Mouse (Mus musculus): ENCODE data around the gene Ankrd13c. TPM values are rescaled to one million over a fixed set of nuclear protein-coding genes. Genes with fewer than 3 reads are reported as not detected.

Ankrd13c gene
- total and polyA plus RNA-seq, 2 experiments from 2014 or later, result 24.9 to 31.3 TPM

- DNase-seq (ENCODE audit: low spot score), result no peak
- Histone ChIP-seq H3K27me3 (ENCODE audit: insufficient read depth, low read length) (no peaks in the 10 kb centered on the region), H3K27ac (no peak overlapping the region), H3K9ac (replicated peaks; ENCODE audit: low read length) (no peak overlapping the region), H3K4me1 (ENCODE audit: insufficient read depth, low read length) (no peaks in the 10 kb centered on the region), H3K9me3 (ENCODE audit: low read length) (no peaks in the 10 kb centered on the region), H3K36me3 (ENCODE audit: insufficient read depth, low read length) (no peaks in the 10 kb centered on the region), H3K4me2 (ENCODE audit: low read depth, low read length) (no peak overlapping the region), H3K4me3 (ENCODE audit: low read length) (no peak overlapping the region)
- no peak for TF ChIP-seq CTCF (IDR thresholded peaks at IDR 0.05; ENCODE audit: low read depth)
- no peak for ATAC-seq
- WGBS, result 70% methylated on average over 4 of the region's 4 CpGs
These were observed 30.7 kb upstream of the Ankrd13c start for GRCm38 (mm10) chr3:157916336-157916735.

GRCm38 (mm10) chr3:157921376-157921775, 25.7 kb upstream of the Ankrd13c start:
- Histone ChIP-seq H3K27me3 (ENCODE audit: insufficient read depth, low read length) (no peaks in the 10 kb centered on the region), H3K36me3 (ENCODE audit: insufficient read depth, low read length) (no peaks in the 10 kb centered on the region), H3K27ac (no peak overlapping the region), H3K4me3 (ENCODE audit: low read length) (no peak overlapping the region), H3K9ac (replicated peaks; ENCODE audit: low read length) (no peak overlapping the region), H3K4me1 (ENCODE audit: insufficient read depth, low read length) (no peaks in the 10 kb centered on the region), H3K9me3 (ENCODE audit: low read length) (no peaks in the 10 kb centered on the region), H3K4me2 (ENCODE audit: low read depth, low read length) (no peak overlapping the region)
- no peak for TF ChIP-seq CTCF (IDR thresholded peaks at IDR 0.05; ENCODE audit: low read depth)
- no peak for DNase-seq (ENCODE audit: low spot score)
- 92% methylated on average over 2 of the region's 2 CpGs for WGBS
- ATAC-seq, result no peak

- Histone ChIP-seq H3K9me3 (ENCODE audit: low read length) (no peaks in the 10 kb centered on the region), H3K36me3 (ENCODE audit: insufficient read depth, low read length) (no peaks in the 10 kb centered on the region), H3K27ac (no peak overlapping the region), H3K27me3 (ENCODE audit: insufficient read depth, low read length) (no peaks in the 10 kb centered on the region), H3K4me1 (ENCODE audit: insufficient read depth, low read length) (no peaks in the 10 kb centered on the region), H3K9ac (replicated peaks; ENCODE audit: low read length) (no peak overlapping the region), H3K4me2 (ENCODE audit: low read depth, low read length) (no peak overlapping the region), H3K4me3 (ENCODE audit: low read length) (no peak overlapping the region)
- ATAC-seq (no peak), DNase-seq (ENCODE audit: low spot score) (no peak)
- no peak for TF ChIP-seq CTCF (IDR thresholded peaks at IDR 0.05; ENCODE audit: low read depth)
- WGBS, result 88% methylated on average over 3 of the region's 3 CpGs
These were observed 23.7 kb upstream of the Ankrd13c start for GRCm38 (mm10) chr3:157923268-157923835.

- ATAC-seq, result peak; percentile 100
- H3K27ac ChIP-seq, result peak within 1 kb of the TSS; percentile 41; the same call in 1 of the 2 replicates
- no peaks in the 10 kb centered on the region for H3K4me1 ChIP-seq (ENCODE audit: insufficient read depth, low read length)
- DNase-seq (ENCODE audit: low spot score), result peak; percentile 88
- H3K9me3 ChIP-seq (ENCODE audit: low read length), result no peaks in the 10 kb centered on the region
- 1% methylated on average over 30 of the region's 30 CpGs for WGBS
- peak within 1 kb of the TSS; percentile 47 for H3K9ac ChIP-seq (replicated peaks; ENCODE audit: low read length)
- H3K36me3 ChIP-seq (ENCODE audit: insufficient read depth, low read length), result no peaks in the 10 kb centered on the region
- H3K4me3 ChIP-seq (ENCODE audit: low read length), result peak within 1 kb of the TSS; percentile 56
- H3K27me3 ChIP-seq (ENCODE audit: insufficient read depth, low read length), result no peaks in the 10 kb centered on the region
- TF ChIP-seq CTCF (IDR thresholded peaks at IDR 0.05; ENCODE audit: low read depth), result no peak; the same call in 1 of the 2 replicates
- H3K4me2 ChIP-seq (ENCODE audit: low read depth, low read length), result peak within 1 kb of the TSS; percentile 99
These were observed 22.2 kb upstream of the Ankrd13c start, which contains the start of gene Cth for GRCm38 (mm10) chr3:157924692-157925328. Cth (minus strand) TSS chr3:157925077.

- no peak overlapping the region for H3K4me2 ChIP-seq (ENCODE audit: low read depth, low read length)
- no peaks in the 10 kb centered on the region for H3K36me3 ChIP-seq (ENCODE audit: insufficient read depth, low read length)
- no peaks in the 10 kb centered on the region for H3K9me3 ChIP-seq (ENCODE audit: low read length)
- WGBS, result 87% methylated on average over 14 of the region's 14 CpGs
- H3K9ac ChIP-seq (replicated peaks; ENCODE audit: low read length), result no peak overlapping the region
- DNase-seq (ENCODE audit: low spot score) (no peak), ATAC-seq (no peak)
- TF ChIP-seq CTCF (IDR thresholded peaks at IDR 0.05; ENCODE audit: low read depth), result no peak
- H3K4me3 ChIP-seq (ENCODE audit: low read length), result no peak overlapping the region
- no peaks in the 10 kb centered on the region for H3K27me3 ChIP-seq (ENCODE audit: insufficient read depth, low read length)
- H3K4me1 ChIP-seq (ENCODE audit: insufficient read depth, low read length), result no peaks in the 10 kb centered on the region
- H3K27ac ChIP-seq, result no peak overlapping the region
These were observed 21.1 kb upstream of the Ankrd13c start for GRCm38 (mm10) chr3:157925706-157926510.

GRCm38 (mm10) chr3:157926761-157927160, 20.3 kb upstream of the Ankrd13c start:
- 33% methylated on average over 2 of the region's 2 CpGs for WGBS
- ATAC-seq, result no peak
- DNase-seq (ENCODE audit: low spot score), result no peak

More at GRCm38 (mm10) chr3:157926761-157927160, 20.3 kb upstream of the Ankrd13c start:
- no peaks in the 10 kb centered on the region for H3K9me3 ChIP-seq (ENCODE audit: low read length)
- H3K36me3 ChIP-seq (ENCODE audit: insufficient read depth, low read length), result no peaks in the 10 kb centered on the region
- no peak overlapping the region for H3K27ac ChIP-seq
- H3K4me2 ChIP-seq (ENCODE audit: low read depth, low read length), result no peak overlapping the region
- H3K4me1 ChIP-seq (ENCODE audit: insufficient read depth, low read length), result no peaks in the 10 kb centered on the region
- H3K4me3 ChIP-seq (ENCODE audit: low read length), result no peak overlapping the region
- no peak overlapping the region for H3K9ac ChIP-seq (replicated peaks; ENCODE audit: low read length)
- no peak for TF ChIP-seq CTCF (IDR thresholded peaks at IDR 0.05; ENCODE audit: low read depth)
- no peaks in the 10 kb centered on the region for H3K27me3 ChIP-seq (ENCODE audit: insufficient read depth, low read length)

Measured in hindbrain, postnatal 0 days (tissue).